Mouse (Mus musculus) embryonic stem cell, embryonic (primary cell): ENCODE results near the gene Bri3.
"Not testable (repeated sequence)": the region's sequence is repeated elsewhere in the genome, so short reads cannot be mapped to it uniquely, and the experiment has no call there.

Source experiments
- CTCF ChIA-PET, 4 experiments: fragments of 300-600 bp in 2 of 4; fragments of 350-600 bp in 2 of 4; sonication (Branson Sonifier 250); formaldehyde crosslinking; loops; one replicate each; lab custom pipeline; 2022; ENCODE audit warnings: inconsistent platforms in 2 of 4; lab: Charles Lee
- POLR2A ChIA-PET, 4 experiments: fragments of 300-600 bp in 2 of 4; fragments of 350-600 bp in 2 of 4; sonication (Branson Sonifier 250); formaldehyde crosslinking; loops; one replicate each; lab custom pipeline; 2022; ENCODE audit warnings: antibody characterized with exemption in 4 of 4, inconsistent platforms in 1 of 4; lab: Charles Lee

The Bri3 gene

GRCm38 (mm10) chr5:144288391-144288790 is 44.2 kb downstream of the Bri3 start:
- ChIA-PET CTCF (interaction anchor here in 1 of 4 experiments (0.6 kb wide), 1 partner anchor 56 kb away, joined by 4 read pairs; no protein-coding TSS in a partner anchor), POLR2A (interaction anchor here in 1 of 4 experiments (1.0 kb wide), 1 partner anchor 70 kb away, joined by 3 read pairs; the partner anchor contains the start of gene Baiap2l1)

- ChIA-PET CTCF (interaction anchor here in 2 of 4 experiments (0.5 to 0.7 kb wide), 4 partner anchors 216 to 698 kb away, joined by 3 to 8 read pairs (median 4); no protein-coding TSS in a partner anchor), POLR2A (no interaction called here)
Observed at GRCm38 (mm10) chr5:144289769-144290440, 45.7 kb downstream of the Bri3 start.

- CTCF ChIA-PET = interaction anchor here in 3 of 4 experiments (0.6 to 0.9 kb wide), 4 partner anchors 20 to 935 kb away, joined by 3 to 4 read pairs (median 3); no protein-coding TSS in a partner anchor
Observed at GRCm38 (mm10) chr5:144294908-144295307, 50.7 kb downstream of the Bri3 start.

GRCm38 (mm10) chr5:144295357-144295756 is 51.1 kb downstream of the Bri3 start:
- ChIA-PET POLR2A (interaction anchor here in 1 of 4 experiments (0.6 to 0.7 kb wide), 2 partner anchors 11 to 43 kb away, joined by 3 to 4 read pairs; no protein-coding TSS in a partner anchor), CTCF (interaction anchor here in 2 of 4 experiments (0.6 to 0.7 kb wide), 2 partner anchors 20 to 220 kb away, joined by 3 to 8 read pairs; no protein-coding TSS in a partner anchor)

More at GRCm38 (mm10) chr5:144294908-144295307, 50.7 kb downstream of the Bri3 start:
- POLR2A ChIA-PET = interaction anchor here in 2 of 4 experiments (0.6 to 1.7 kb wide), 3 partner anchors 10 to 99 kb away, joined by 3 to 4 read pairs (median 4); no protein-coding TSS in a partner anchor

- ChIA-PET POLR2A (interaction anchor here in 1 of 4 experiments (0.6 kb wide), 2 partner anchors 54 to 96 kb away, joined by 3 to 5 read pairs; no protein-coding TSS in a partner anchor), CTCF (interaction anchor here in 2 of 4 experiments (0.6 to 0.7 kb wide), 2 partner anchors 20 to 219 kb away, joined by 3 to 8 read pairs; no protein-coding TSS in a partner anchor)
Observed at GRCm38 (mm10) chr5:144296090-144296604, 51.9 kb downstream of the Bri3 start.

- ChIA-PET POLR2A (no interaction called here), CTCF (interaction anchor here in 1 of 4 experiments (1.3 kb wide), 1 partner anchor 82 kb away, joined by 4 read pairs; no protein-coding TSS in a partner anchor)
Observed at GRCm38 (mm10) chr5:144303071-144303470, 58.8 kb downstream of the Bri3 start.

- POLR2A ChIA-PET = interaction anchor here in 1 of 4 experiments (1.4 kb wide), 1 partner anchor 9 kb away, joined by 4 read pairs; no protein-coding TSS in a partner anchor
- CTCF ChIA-PET = no interaction called here
Observed at GRCm38 (mm10) chr5:144308929-144309328, 64.7 kb downstream of the Bri3 start.

- ChIA-PET POLR2A (interaction anchor here in 1 of 4 experiments (1.0 to 1.2 kb wide), 2 partner anchors 8 to 14 kb away, joined by 3 to 4 read pairs; no protein-coding TSS in a partner anchor), CTCF (interaction anchor here in 1 of 4 experiments (0.6 kb wide), 1 partner anchor 263 kb away, joined by 3 read pairs; no protein-coding TSS in a partner anchor)
Observed at GRCm38 (mm10) chr5:144312183-144312582, 67.9 kb downstream of the Bri3 start.

- POLR2A ChIA-PET = interaction anchor here in 1 of 4 experiments (1.0 kb wide), 1 partner anchor 9 kb away, joined by 3 read pairs; no protein-coding TSS in a partner anchor
- CTCF ChIA-PET = no interaction called here
Observed at GRCm38 (mm10) chr5:144313335-144313734, 69.1 kb downstream of the Bri3 start.

- POLR2A ChIA-PET = interaction anchor here in 1 of 4 experiments (0.7 kb wide), 1 partner anchor 447 kb away, joined by 7 read pairs; the partner anchor contains the start of gene Tmem130
Observed at GRCm38 (mm10) chr5:144314731-144315494, 70.7 kb downstream of the Bri3 start.

GRCm38 (mm10) chr5:144316442-144316841 is 72.2 kb downstream of the Bri3 start:
- CTCF ChIA-PET = interaction anchor here in 2 of 4 experiments (0.6 to 1.3 kb wide), 3 partner anchors 21 to 216 kb away, joined by 3 read pairs; partner anchors contain the start of gene Lmtk2 (in 1 of the 2)
- POLR2A ChIA-PET = no interaction called here

More at GRCm38 (mm10) chr5:144314731-144315494, 70.7 kb downstream of the Bri3 start:
- CTCF ChIA-PET = no interaction called here

- ChIA-PET CTCF (interaction anchor here in 2 of 4 experiments (0.7 to 1.3 kb wide), 2 partner anchors 187 to 217 kb away, joined by 3 read pairs; partner anchors contain the start of gene Lmtk2 (in 1 of the 2)), POLR2A (interaction anchor here in 1 of 4 experiments (0.8 to 2.1 kb wide), 2 partner anchors 9 to 41 kb away, joined by 4 to 10 read pairs; partner anchors contain the start of gene Baiap2l1)
Observed at GRCm38 (mm10) chr5:144317426-144317825, 73.2 kb downstream of the Bri3 start.

GRCm38 (mm10) chr5:144318286-144318685 is 74.0 kb downstream of the Bri3 start:
- ChIA-PET CTCF (no interaction called here), POLR2A (interaction anchor here in 2 of 4 experiments (0.6 to 2.1 kb wide), 5 partner anchors 10 to 43 kb away, joined by 3 to 10 read pairs (median 3); partner anchors contain the start of gene Baiap2l1 (in 1 of the 2))

- ChIA-PET CTCF (interaction anchor here in 2 of 4 experiments (0.7 to 1.1 kb wide), 2 partner anchors 28 to 317 kb away, joined by 3 read pairs; no protein-coding TSS in a partner anchor), POLR2A (interaction anchor here (0.6 to 2.5 kb wide), 8 partner anchors 11 to 364 kb away, joined by 3 to 9 read pairs (median 4); partner anchors contain the start of genes Baiap2l1 (in 2 of the 4) and Ccz1 (in 1 of the 4))
Observed at GRCm38 (mm10) chr5:144321681-144322080, 77.4 kb downstream of the Bri3 start.

GRCm38 (mm10) chr5:144322717-144323116 is 78.5 kb downstream of the Bri3 start:
- ChIA-PET CTCF (interaction anchor here in 1 of 4 experiments (0.6 kb wide), 1 partner anchor 13 kb away, joined by 3 read pairs; no protein-coding TSS in a partner anchor), POLR2A (interaction anchor here in 2 of 4 experiments (2.2 to 2.5 kb wide), 2 partner anchors 10 to 35 kb away, joined by 8 to 9 read pairs; partner anchors contain the start of gene Baiap2l1 (in 1 of the 2))

- ChIA-PET POLR2A (interaction anchor here in 2 of 4 experiments (1.0 to 2.9 kb wide), 5 partner anchors 10 to 72 kb away, joined by 3 to 8 read pairs (median 4); partner anchors contain the start of gene Baiap2l1 (in 1 of the 2)), CTCF (interaction anchor here in 1 of 4 experiments (0.7 to 0.8 kb wide), 2 partner anchors 126 to 191 kb away, joined by 3 read pairs; no protein-coding TSS in a partner anchor)
Observed at GRCm38 (mm10) chr5:144334010-144334409, 89.8 kb downstream of the Bri3 start.

- POLR2A ChIA-PET = not testable (repeated sequence)
- CTCF ChIA-PET = interaction anchor here in 1 of 4 experiments (0.9 kb wide), 1 partner anchor 12 kb away, joined by 3 read pairs; no protein-coding TSS in a partner anchor
Observed at GRCm38 (mm10) chr5:144335357-144335756, 91.1 kb downstream of the Bri3 start.
